Mouse (Mus musculus): ENCODE results near the gene Galnt18. TPM values are rescaled to one million over a fixed set of nuclear protein-coding genes. Genes with fewer than 3 reads are reported as not detected.

Galnt18 gene
- polyA plus RNA-seq, 1 experiment from 2014 or later, result 17.6 TPM

DNA sequence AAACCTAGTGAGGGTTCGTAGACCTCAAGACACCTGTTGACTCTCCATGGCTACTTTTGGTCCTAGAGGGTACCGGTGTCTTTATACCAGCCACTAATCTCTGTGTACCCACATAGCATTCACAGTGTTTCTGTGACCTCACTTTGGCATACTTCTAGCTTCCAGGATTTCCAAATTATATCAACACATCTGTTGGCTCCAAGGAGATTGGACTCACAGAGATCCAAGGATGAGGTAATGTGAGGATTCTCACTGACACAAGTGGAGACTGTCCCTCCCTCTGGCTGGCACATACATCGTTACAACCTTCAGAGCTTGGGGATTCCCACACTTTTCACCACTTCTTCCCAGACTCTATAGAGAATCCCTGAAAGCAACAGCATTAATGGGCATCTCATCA lies 173.7 kb downstream of the Galnt18 start:
- Histone ChIP-seq H3K27me3 (no peaks in the 10 kb centered on the region), H3K36me3 (no peaks in the 10 kb centered on the region), H3K27ac (replicated peaks) (no peak overlapping the region), H3K4me3 (no peak overlapping the region), H3K4me1 (replicated peaks) (peaks cover 5% of the 10 kb centered on the region), H3K9me3 (no peaks in the 10 kb centered on the region), H3K9ac (no peak overlapping the region), H3K4me2 (no peak overlapping the region)
- WGBS, result 91% methylated on average over 3 of the region's 3 CpGs
- ATAC-seq (ENCODE audit: low FRiP score, low read depth), result no peak

DNA sequence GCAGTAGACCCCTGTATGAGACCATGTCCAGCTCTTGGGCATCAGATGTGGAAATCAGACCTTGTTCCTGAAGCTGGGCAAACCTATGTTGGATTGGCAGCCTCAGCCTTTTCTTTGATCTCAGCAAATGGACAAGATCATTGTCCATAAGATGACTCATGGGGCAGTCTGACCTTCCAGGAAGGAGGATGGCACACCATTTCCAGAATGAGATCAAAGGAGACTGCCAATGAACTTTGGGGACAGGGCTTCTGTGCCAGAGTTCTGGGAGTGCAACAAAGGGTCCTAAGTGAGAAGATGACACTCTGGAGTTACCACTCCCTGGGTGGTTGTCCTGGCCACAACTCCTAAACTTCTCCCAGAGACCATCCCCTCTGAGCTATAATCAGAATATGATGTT lies 174.1 kb downstream of the Galnt18 start:
- no peaks in the 10 kb centered on the region for H3K9me3 ChIP-seq
- no peaks in the 10 kb centered on the region for H3K36me3 ChIP-seq
- H3K4me2 ChIP-seq, result no peak overlapping the region
- no peak for ATAC-seq (ENCODE audit: low FRiP score, low read depth)
- H3K27me3 ChIP-seq, result no peaks in the 10 kb centered on the region
- no peak overlapping the region for H3K4me3 ChIP-seq
- peaks cover 9% of the 10 kb centered on the region for H3K4me1 ChIP-seq (replicated peaks)
- H3K27ac ChIP-seq (replicated peaks), result no peak overlapping the region
- no peak overlapping the region for H3K9ac ChIP-seq

DNA sequence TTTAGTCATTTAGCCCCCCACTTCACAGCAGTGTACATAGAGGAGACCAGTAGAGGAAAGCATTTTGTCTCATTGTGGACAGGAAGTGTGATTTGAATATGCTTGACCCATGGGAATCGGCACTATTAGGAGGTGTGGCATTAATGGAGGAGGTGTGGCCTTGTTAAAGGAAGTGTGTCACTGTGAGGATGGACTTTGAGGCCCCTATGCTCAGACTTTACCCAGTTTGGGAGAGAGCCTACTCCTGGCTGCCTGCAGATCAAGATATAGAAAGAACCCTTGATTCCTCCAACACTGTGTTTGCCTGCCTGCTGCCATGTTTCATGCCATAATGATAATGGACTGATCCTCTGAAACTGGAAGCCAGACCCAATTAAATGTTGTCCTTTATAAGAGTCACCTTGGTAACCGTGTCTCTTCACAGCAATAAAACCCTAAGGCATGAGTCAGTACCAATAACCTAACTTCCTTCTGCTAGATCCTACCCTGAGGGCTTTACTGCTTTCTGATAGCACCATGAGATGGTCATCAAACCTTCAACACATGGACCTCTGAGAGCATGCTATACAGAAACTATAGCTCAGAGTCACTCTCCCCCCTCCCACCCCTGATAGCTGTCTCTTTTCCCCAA lies 175.1 kb downstream of the Galnt18 start:
- Histone ChIP-seq H3K4me1 (replicated peaks) (peaks cover 13% of the 10 kb centered on the region), H3K9ac (no peak overlapping the region), H3K4me3 (no peak overlapping the region), H3K4me2 (no peak overlapping the region), H3K36me3 (no peaks in the 10 kb centered on the region), H3K27me3 (no peaks in the 10 kb centered on the region), H3K9me3 (no peaks in the 10 kb centered on the region), H3K27ac (replicated peaks) (no peak overlapping the region)
- WGBS, result 86% methylated on average over 2 of the region's 2 CpGs
- ATAC-seq (ENCODE audit: low FRiP score, low read depth), result no peak

DNA sequence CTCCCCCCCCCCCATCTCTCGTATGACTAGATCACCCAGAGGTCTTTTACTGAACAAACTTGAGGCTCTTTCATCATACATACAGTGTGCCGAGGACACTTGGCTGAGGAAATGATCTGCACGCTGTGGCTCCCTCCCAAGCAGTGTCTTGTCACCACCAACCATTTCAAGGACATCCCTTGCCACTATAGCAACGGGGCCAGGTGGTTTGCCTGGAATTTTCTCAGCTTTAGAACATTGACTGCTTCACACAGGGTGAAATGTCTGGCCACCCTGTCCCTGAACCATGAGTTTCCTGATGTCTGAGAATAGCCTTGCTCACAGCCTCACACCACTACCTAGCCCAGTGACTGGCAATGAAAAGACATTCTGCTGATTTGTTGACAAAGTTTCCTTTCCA lies 176.6 kb downstream of the Galnt18 start:
- no peak for ATAC-seq (ENCODE audit: low FRiP score, low read depth)
- Histone ChIP-seq H3K9me3 (no peaks in the 10 kb centered on the region), H3K9ac (no peak overlapping the region), H3K27ac (replicated peaks) (no peak overlapping the region), H3K36me3 (no peaks in the 10 kb centered on the region), H3K27me3 (no peaks in the 10 kb centered on the region), H3K4me1 (replicated peaks) (peaks cover 13% of the 10 kb centered on the region), H3K4me2 (no peak overlapping the region), H3K4me3 (no peak overlapping the region)
- WGBS, result 77% methylated on average over 4 of the region's 4 CpGs

DNA sequence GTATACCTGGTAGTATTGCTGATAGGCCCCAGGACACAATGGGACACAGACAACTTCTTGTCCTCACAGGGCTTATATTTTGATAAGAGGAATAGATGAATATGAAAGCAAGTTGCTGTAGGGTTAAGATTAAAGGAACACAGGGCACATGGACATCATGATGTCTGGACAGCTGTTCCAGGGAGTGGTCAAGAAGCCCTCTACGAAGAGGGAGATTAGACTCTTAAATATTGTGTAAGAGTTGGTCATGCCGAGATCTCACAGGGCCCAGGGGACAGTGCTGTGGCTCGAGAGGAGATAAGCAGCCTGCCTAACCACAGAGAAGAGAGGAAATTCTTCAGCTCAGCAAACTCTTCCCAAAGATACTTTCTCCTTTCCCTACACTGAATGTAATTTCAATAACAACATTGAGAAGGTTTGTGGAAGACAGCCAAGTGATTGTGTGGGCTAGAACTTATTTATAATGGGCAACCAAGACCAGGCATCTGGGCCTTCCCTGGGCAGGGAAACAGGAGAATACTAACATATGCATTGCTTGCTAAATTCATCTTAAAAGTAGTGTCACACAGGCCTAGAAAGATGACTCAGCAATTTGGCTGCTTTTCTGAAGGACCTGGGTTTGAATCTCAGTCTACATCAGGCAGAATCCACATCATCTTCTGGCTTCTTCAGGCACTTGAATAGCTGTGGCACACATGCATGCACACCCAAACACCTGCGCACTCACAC lies 178.3 kb downstream of the Galnt18 start:
- H3K27me3 ChIP-seq, result no peaks in the 10 kb centered on the region
- ATAC-seq (ENCODE audit: low FRiP score, low read depth), result no peak
- 75% methylated on average over 4 of the region's 4 CpGs for WGBS

DNA sequence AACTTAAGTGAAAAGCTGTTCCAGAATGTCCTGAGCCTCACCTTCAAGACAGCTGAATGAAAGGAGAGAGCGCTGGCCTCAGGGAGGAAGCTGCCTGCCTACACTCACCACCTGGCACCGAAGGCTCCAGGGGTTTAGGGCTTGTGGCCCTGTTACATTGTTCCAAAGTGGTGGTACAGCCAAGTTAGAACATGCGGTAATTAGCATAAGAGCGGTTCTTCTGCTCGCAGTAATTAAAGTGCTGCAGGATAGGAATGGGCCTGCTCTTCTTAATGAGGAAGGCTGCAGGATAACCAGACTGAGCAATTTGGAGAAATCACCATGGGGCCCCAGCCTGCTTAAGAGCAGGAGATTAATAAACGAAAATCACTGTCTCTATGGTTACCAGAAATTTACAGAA lies 179.0 kb downstream of the Galnt18 start:
- ATAC-seq (ENCODE audit: low FRiP score, low read depth), result peak; percentile 72; the same call in 1 of the 2 replicates
- WGBS, result 33% methylated on average over 6 of the region's 6 CpGs

More for the DNA sequence above, 178.3 kb downstream of the Galnt18 start:
- Histone ChIP-seq H3K27ac (replicated peaks) (no peak overlapping the region), H3K9ac (no peak overlapping the region), H3K4me1 (replicated peaks) (peaks cover 13% of the 10 kb centered on the region), H3K4me3 (no peak overlapping the region), H3K4me2 (no peak overlapping the region), H3K9me3 (no peaks in the 10 kb centered on the region), H3K36me3 (no peaks in the 10 kb centered on the region)

DNA sequence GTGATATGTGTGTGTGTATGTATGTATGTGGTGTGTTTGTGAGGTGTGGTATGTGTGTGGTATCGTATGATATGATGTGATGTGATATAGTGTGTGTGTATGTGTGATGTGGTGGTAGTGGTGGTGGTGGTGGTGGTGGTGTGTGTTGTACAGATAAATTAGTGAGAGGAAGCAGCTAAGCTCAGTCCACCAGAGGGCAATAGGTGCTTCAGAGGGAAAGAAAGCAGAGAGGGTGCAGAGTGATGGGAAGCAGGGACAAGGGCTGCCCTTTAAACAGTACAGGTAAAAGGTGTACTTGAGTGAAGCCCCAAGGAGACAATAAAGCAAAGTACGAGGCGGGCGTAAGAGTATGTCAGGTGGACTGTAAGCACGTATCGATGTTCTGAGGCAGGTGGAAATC lies 186.1 kb downstream of the Galnt18 start:
- ATAC-seq (ENCODE audit: low FRiP score, low read depth), result peak; percentile 14; the same call in 1 of the 2 replicates
- Histone ChIP-seq H3K9me3 (no peaks in the 10 kb centered on the region), H3K27ac (replicated peaks) (no peak overlapping the region), H3K27me3 (no peaks in the 10 kb centered on the region), H3K4me1 (replicated peaks) (peaks cover 5% of the 10 kb centered on the region; the same call in 1 of the 2 replicates), H3K36me3 (no peaks in the 10 kb centered on the region), H3K4me3 (no peak overlapping the region), H3K4me2 (no peak overlapping the region), H3K9ac (no peak overlapping the region)
- 89% methylated on average over 6 of the region's 6 CpGs for WGBS

More for the DNA sequence above, 179.0 kb downstream of the Galnt18 start:
- no peak overlapping the region for H3K9ac ChIP-seq
- no peak overlapping the region for H3K27ac ChIP-seq (replicated peaks)
- no peaks in the 10 kb centered on the region for H3K27me3 ChIP-seq
- no peak overlapping the region for H3K4me3 ChIP-seq
- H3K4me1 ChIP-seq (replicated peaks), result peaks cover 13% of the 10 kb centered on the region
- H3K4me2 ChIP-seq, result no peak overlapping the region
- H3K9me3 ChIP-seq, result no peaks in the 10 kb centered on the region
- H3K36me3 ChIP-seq, result no peaks in the 10 kb centered on the region

DNA sequence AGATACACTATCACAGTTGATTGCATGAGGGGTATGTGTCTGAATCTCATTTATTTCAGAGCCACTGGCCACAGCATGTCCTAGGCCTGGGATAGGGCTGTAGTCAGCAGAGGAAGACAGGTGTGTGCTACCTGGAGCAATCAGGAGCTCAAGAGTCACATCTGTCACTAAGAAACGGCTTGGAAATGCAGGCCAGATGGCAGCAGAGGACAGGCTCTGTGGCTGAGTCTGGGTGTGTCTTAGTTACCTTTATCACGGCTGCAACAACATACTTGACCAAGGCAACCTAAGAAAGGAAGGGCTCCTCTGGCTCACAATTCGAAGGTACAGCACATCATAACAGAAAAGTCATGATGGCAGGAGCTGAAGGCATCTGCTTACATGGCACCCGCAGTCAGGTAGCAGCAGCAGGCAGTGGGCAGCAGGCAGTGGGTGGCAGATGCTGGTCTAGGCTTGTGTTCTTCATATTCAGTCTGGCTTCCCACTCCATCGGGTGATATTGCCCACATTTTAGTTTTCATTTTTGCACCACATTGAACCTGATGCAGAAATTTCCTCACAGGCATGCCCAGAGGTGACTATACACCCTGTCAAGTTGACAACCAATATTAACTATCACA lies 190.2 kb downstream of the Galnt18 start:
- Histone ChIP-seq H3K27me3 (no peaks in the 10 kb centered on the region), H3K27ac (replicated peaks) (no peak overlapping the region), H3K4me3 (no peak overlapping the region), H3K9me3 (no peaks in the 10 kb centered on the region), H3K36me3 (no peaks in the 10 kb centered on the region), H3K9ac (no peak overlapping the region), H3K4me1 (replicated peaks) (peaks cover 5% of the 10 kb centered on the region; the same call in 1 of the 2 replicates), H3K4me2 (no peak overlapping the region)
- no peak for ATAC-seq (ENCODE audit: low FRiP score, low read depth)
- WGBS, result 82% methylated on average over 5 of the region's 5 CpGs

DNA sequence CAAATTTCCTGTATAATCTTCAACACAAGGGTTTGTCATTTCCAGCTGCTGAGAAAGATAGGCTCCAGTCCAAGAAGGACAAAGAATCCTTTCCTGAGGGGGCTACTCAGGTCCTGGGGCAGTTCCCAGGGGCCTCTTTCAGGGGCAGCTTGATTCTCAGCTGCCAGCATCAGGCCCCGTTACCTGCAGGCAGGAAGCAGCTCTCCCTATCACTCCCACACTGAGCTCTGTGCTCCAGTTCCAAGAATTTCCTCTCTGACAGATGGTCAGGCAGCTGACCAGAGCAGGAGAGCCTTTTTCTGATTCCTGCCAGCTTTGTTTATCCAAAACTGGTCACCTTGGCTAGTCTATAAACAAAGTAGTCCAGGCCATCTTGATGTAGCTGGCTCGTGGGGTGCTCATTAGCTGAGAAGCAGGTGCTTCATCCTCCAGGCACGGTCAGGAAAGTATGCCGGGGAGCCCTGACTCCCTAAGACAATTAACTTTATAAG lies 191.4 kb downstream of the Galnt18 start:
- ATAC-seq (ENCODE audit: low FRiP score, low read depth), result 0 out of 2 replicates have a peak, but pooled peaks have one; percentile 38
- no peak overlapping the region for H3K9ac ChIP-seq

DNA sequence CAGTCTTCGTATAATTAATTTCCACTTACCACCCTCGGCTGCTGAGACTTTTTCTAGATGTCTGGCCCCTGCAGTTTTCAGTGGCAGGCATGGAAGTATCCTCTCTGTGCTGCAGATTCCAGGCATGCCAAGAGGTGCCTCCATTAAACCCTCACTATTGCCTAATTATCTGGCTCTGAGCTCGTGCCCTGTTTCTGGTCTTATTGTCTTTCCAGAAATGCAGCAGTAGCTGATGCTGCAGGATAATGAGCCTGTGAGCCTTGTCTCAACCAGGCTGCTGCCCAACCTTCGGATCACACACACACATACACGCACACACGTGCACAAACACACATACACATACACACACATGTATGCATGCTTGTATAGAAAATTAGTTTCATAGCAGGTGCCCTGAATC lies 199.2 kb downstream of the Galnt18 start:
- H3K4me3 ChIP-seq, result no peak overlapping the region
- H3K9me3 ChIP-seq, result no peaks in the 10 kb centered on the region
- 0 out of 2 replicates have a peak, but pooled peaks cover 3% of the 10 kb centered on the region for H3K4me1 ChIP-seq (replicated peaks)
- no peaks in the 10 kb centered on the region for H3K27me3 ChIP-seq
- H3K36me3 ChIP-seq, result no peaks in the 10 kb centered on the region
- H3K27ac ChIP-seq (replicated peaks), result no peak overlapping the region
- no peak overlapping the region for H3K4me2 ChIP-seq
- ATAC-seq (ENCODE audit: low FRiP score, low read depth), result no peak
- 59% methylated on average over 6 of the region's 6 CpGs for WGBS
- no peak overlapping the region for H3K9ac ChIP-seq

More for the DNA sequence above, 191.4 kb downstream of the Galnt18 start:
- H3K27ac ChIP-seq (replicated peaks), result peak overlapping the region; percentile 47; the same call in 1 of the 2 replicates
- no peaks in the 10 kb centered on the region for H3K4me1 ChIP-seq (replicated peaks)
- H3K27me3 ChIP-seq, result no peaks in the 10 kb centered on the region
- 58% methylated on average over 4 of the region's 4 CpGs for WGBS
- no peaks in the 10 kb centered on the region for H3K9me3 ChIP-seq
- H3K4me3 ChIP-seq, result no peak overlapping the region
- H3K36me3 ChIP-seq, result no peaks in the 10 kb centered on the region
- H3K4me2 ChIP-seq, result no peak overlapping the region

DNA sequence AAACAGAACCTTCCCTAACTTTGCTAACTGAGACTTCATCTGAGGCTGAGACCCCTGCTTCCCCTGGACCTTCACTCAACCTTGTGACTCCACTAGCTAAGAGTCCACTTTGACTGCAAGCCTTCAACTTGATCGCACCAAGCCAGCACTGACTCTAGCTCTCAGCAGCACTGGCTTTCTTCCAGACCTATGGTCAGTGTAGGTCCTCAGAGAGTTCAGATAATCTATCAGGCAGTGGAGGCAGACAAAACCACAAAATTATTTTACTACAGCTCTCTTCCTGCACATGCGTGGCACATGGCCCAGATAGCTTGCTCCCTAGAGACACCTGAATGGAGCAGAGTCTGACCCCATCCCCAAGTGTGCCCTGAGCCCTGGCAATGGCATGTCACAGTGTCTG lies 204.7 kb downstream of the Galnt18 start:
- Histone ChIP-seq H3K4me3 (no peak overlapping the region), H3K9me3 (no peaks in the 10 kb centered on the region), H3K36me3 (no peaks in the 10 kb centered on the region), H3K27ac (replicated peaks) (no peak overlapping the region), H3K4me1 (replicated peaks) (peaks cover 12% of the 10 kb centered on the region), H3K27me3 (no peaks in the 10 kb centered on the region), H3K4me2 (no peak overlapping the region), H3K9ac (no peak overlapping the region)
- WGBS, result 54% methylated on average over 2 of the region's 2 CpGs
- no peak for ATAC-seq (ENCODE audit: low FRiP score, low read depth)

DNA sequence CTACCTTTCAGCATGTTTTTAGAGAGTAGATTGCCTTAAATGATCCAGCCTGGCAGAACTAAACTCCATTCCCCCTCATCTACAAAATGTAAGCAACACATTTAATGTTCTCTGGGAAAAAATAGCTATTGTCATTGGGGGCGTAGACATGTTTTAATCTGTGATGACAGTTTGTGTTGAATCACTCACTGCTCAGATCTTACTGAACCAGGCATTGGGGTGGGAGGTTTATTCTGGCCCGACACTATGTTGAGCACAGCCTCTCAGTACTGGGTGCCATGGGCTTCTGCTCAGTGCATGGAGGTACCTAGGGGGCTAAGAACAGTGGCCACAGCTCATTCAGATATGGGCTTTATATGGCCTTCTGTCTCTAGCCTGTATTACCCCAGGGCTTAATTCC lies 207.4 kb downstream of the Galnt18 start:
- Histone ChIP-seq H3K4me2 (no peak overlapping the region), H3K4me1 (replicated peaks) (peaks cover 12% of the 10 kb centered on the region), H3K4me3 (no peak overlapping the region), H3K36me3 (no peaks in the 10 kb centered on the region), H3K27ac (replicated peaks) (no peak overlapping the region), H3K27me3 (no peaks in the 10 kb centered on the region), H3K9ac (no peak overlapping the region), H3K9me3 (no peaks in the 10 kb centered on the region)
- 89% methylated on average over 2 of the region's 2 CpGs for WGBS
- no peak for ATAC-seq (ENCODE audit: low FRiP score, low read depth)
